Mouse (Mus musculus) c-Kit-positive CD71-positive TER-119-negative erythroid progenitor cells, embryonic 14.5 days (primary cell): Measurements from ENCODE around the gene Zfp105.

Experiments used
- DNase-seq: peaks from one replicate; pipeline ENCODE4 v3.0.0-alpha.2; 2013; ENCODE audit warnings: low read depth

The Zfp105 gene

DNA sequence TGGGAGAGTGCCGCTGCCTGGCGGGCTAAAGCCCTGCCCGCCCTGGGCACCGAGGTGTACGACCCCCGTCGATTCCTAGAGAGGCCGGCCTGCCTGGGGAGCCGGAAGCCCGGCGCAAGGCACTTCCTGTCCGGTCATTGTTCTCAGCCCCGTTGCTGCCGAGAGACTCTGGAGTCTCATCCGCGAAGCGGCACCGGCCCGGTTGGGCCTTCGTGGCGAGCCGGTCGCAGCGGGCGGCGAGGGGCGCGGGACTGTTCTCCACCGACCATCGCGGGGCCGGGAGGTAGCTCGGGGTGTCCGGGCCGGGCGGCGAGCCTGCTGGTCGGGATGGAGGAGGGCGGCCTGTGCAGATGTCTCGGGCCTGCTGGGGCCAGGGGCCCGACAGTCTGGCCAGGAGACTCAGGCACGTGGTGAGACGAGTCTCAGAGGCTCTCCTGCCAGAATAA lies at the start of gene Zfp105:
Gene Zfp105 (plus strand): TSS at position 137 of the 446 bp plus-strand sequence.
- no peak for DNase-seq

DNA sequence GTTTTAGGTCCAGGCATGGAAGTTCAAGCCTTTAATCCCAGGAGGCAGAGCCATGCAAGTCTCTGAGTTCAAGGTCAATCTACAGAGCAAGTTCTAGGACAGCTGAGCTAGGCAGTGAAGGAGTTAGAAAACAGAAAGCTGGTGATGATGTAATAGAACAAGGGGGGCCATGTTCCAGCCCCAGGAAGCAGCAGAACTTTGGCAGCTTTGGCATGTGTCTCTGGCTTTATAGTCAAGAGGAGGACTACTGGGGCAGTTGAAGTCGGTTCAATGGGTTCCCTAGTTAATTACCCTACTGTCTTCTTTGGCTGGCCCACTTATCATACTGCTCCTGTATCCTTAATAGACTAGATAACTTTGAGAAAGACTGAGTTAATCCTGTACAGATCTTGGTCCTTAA lies 48.2 kb upstream of the Zfp105 start:
- no peak for DNase-seq

DNA sequence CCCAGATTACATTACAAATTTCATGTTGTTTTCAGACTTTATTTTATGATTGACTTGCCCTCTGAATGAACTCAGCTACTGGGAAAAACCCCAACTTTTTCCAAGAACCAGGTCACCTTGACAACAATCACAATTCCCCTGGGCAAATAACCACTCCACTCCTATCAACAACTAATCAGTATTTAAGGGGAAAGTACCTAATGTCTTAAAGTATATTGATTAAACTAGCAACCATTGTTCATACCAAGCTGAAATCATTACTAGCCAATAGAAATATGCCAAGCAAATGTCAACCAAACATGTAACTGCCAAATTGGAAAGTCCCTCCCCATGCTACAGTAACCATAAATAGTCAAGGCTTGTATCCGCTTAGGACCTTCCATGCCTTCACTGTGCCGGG lies 47.7 kb upstream of the Zfp105 start:
- no peak for DNase-seq

DNA sequence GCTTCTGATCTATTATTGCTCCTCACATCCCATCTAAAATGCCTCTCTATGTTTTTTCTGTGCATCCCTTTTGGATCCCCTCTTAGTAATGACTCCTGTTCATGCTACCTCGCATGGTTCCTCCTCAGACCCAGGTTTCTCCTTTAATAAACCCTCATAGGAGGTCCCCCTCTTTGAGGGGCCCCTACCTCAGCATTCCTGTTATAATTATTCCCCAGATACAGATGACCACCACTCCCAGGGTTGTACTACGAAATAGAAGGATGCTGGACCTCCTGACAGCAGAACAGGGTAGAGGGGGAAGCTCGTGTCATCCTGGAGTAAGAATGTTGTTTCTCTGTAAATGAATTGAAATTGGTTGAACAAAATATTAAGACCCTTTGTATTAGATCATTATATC lies 37.5 kb upstream of the Zfp105 start, which contains the start of gene Zkscan7:
Gene Zkscan7 (plus strand): TSS at position 301 of the 400 bp plus-strand sequence.
- no peak for DNase-seq

DNA sequence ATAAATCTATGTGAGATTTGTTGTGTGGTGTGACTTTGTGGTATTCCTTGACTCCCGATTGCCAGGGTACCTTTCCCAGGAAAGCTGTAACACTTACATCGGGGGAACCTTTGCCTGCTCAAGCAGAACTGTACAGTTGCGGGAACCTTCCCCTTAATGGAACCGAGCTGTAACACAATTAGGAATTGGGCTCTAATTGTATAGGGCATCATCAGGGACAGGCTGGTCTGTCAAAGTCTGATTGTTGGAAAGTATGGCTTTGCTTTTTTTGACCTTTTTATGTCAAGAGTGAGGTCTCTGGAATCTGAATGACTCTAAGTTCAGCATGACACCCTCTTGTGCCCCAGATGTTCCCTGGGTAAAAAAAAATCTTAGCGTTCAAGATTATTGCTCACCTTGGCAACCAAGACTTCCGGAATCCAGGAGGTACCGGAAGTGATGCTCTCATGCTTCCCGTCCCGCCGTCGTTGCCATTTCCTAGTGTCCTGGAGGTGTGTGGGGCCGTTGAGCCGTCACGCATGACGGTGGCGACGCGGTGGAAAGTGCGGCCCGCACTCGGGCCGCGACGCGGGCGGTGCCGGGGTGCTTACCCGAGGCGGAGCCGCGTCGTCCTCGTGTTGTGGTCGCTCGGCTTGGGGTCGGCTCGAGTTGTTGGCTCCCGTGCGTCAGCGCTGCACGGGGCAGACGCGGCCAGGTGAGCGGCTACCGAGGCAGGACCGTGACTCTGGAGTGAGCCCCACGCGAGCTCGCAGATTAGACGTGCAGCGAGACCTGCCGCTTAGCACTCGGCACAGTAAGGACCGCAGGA lies 36.3 kb upstream of the Zfp105 start:
- peak; percentile 43 for DNase-seq

DNA sequence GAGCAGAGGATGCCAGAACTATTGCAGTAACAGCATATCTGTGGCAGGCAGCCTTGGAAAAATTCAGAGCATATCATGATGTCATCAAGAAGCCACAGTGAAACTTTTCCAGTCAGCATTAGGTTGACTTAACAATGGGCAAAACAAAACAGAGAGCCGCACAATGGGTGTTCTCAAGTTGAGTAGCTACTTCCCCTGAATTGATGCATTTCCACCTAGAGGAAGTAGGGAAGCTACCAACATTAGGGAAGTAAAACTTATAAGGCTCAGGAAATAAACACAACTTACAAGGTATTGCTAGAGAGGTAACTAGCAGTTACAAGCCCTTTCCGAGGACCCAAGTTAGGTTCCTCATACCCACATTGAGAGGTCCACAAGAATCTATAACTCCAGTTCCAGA lies 21.8 kb upstream of the Zfp105 start:
- no peak for DNase-seq

DNA sequence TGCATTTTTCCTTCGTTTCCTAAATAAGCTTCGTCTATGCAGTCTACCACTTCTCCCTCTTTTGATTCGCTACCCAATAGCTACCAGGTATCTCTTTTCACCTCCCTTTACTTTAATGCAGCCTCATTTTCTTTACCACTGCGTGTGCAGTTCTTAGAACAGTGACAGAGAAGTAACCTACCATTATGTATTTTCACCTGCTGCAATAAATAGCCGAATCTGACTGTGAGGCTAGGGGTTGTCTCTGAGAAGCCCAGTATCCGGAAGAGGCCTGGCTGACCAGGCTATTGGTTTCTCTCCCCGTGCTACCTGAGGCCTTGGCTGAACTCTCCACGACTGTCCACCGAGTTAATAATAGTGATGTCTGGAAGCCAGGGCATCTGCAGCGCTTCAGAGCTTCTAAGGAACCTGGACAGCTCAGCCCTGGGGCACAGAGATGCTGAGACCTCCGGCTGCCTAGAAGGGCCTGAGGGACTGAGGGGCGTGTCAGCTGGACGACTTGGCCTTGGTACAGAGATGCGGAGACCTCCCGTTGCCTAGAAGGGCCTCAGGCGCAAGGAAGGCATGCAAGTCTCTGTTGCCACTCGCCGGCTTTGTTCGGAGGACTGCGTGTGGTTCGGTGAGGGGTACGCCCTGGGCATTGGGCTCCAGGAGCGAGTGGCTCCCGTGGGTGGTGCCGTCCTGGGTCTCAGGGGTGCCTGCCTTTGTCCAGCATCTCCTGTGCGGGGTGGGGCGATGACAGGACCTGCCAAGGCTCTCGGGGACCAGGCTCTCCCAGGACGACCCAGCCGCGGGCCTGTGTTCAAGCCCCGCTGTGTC lies 19.9 kb upstream of the Zfp105 start:
- no peak for DNase-seq

DNA sequence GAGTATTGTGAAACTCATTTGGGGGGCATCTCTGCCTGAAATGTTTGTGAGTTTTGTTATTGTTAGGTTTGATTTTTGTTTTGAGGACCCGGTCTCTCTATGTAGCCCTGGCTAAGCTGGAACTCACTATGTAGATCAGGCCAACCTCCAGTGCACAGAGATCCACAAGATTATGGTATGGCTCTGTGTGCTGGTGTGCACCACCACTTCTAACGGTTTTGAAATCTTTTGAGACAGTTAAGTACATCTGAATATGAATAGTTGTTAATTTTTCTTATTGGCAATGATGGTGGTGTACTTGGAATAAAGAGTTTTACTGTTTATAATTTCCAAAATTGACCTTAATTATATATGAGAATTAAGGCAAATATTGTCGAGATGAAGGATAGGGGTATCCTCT lies 436 bp upstream of the Zfp105 start:
- DNase-seq = no peak

DNA sequence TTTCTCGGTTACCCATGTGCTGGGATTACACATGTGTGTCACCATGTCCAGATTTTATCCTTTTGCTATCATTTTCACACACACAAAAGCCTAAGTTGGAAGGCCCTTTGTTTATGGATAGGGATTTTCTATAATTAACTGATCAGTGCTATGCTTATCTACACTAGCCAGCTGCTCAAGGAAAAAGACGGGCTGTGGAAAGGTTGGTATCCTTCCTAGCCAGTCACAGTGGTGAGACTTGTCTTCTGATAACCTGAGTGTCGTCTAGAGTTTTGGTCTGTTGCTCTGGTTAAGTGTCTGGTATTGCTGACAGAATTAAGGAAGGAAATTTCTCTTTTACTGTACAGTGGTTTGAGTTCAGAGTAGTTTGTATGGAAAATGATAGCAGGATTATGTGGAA lies 6.0 kb downstream of the Zfp105 start:
- no peak for DNase-seq

DNA sequence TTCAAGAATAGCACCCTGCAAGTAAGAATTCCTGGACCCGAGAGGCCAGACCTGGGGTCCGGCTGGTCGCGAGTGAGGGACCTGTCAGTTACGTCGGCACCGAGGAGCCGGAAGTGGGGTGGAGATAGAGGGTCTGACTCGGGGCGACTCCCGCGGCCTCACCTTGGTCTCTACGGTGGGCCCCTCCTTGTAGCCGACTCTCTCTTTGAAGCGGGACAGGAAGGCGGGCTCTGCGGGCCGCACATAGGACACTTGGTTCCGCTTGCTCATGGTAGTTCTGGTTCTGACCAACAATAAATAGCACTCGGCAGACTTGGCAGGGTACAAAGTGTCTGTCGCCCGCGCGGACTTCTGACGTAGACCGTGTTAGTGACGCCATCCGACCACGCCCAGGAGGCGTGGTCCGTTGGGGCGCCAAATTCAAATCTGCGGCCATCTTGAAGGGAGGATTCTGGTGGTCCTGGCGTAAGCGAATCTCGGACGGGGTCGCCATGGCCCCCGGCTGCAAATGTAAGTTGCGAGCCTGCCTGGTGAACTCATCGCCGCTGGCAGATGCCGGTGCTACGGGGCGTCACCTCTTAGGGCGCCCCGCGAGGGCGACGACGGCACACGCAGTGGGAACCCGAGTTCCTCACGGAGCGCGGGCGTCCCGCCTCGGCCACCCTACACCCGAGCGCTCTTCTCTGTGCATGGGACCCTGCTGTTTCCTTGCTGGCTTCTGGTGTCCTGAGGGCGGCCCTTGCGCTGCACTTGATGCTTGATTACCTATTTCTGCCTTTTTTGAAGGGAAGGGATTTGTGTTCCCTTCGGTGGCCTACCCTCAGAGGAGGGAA lies 28.0 kb downstream of the Zfp105 start, which contains the start of the genes 1110059G10Rik and Kif15:
Gene 1110059G10Rik (minus strand): TSS at position 358 of the 833 bp plus-strand sequence.
Gene Kif15 (plus strand): TSS at position 404 of the 833 bp plus-strand sequence.
- DNase-seq = peak; percentile 90
